20 mouse cellular contexts compared by ENCODE assay signal in the genomic region with DNA sequence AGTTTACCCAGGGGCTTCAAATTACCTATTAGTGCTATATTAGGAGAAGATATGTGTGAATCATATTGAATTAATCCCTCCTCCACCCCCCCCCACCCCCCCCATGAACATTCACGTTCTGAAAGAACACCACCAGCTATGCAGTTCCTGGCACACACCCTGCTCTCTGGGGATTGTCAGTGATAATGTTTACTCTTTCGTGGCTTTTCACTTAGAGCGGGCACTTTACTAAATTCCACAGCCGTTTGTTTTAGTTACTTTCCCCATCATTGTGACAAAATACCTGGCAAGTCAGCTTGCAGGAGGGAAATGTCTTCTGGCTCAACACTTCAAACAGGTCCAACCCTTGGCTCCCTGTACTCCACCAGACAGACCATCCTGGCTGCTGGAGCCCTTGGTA.
DNase-seq lines count a peak whose midpoint lies in the region; ATAC-seq and TF ChIP-seq lines count a peak whose summit lies in the region.
"Had no signal": no experiment of that assay in that cellular context is flagged by ENCODE, and none has a peak within 500 bp of the region (broad histone marks: within the 10 kb centered on the region; RNA-seq: fewer than 3 reads in every experiment).

No protein-coding gene starts in this region.

- H3K9ac ChIP-seq in lung, embryonic 14.5 days, result no peak overlapping the region
- H3K9ac ChIP-seq: embryonic facial prominence, embryonic 15.5 days; heart, embryonic 13.5 days; hindbrain, embryonic 15.5 days had no signal

- no peak overlapping the region for H3K27ac ChIP-seq in lung, embryonic 14.5 days (ENCODE audit: low read depth)
- H3K27ac ChIP-seq: embryonic facial prominence, embryonic 15.5 days; forebrain, embryonic 10.5 days; heart, embryonic 13.5 days; hindbrain, embryonic 15.5 days had no signal

- no peaks in the 10 kb centered on the region for H3K36me3 ChIP-seq in lung, embryonic 14.5 days (ENCODE audit: insufficient read depth)
- H3K36me3 ChIP-seq: embryonic facial prominence, embryonic 15.5 days; forebrain, embryonic 10.5 days; heart, embryonic 13.5 days; hindbrain, embryonic 15.5 days had no signal

- H3K4me2 ChIP-seq in lung, embryonic 14.5 days, result no peak overlapping the region
- H3K4me2 ChIP-seq: embryonic facial prominence, embryonic 15.5 days; heart, embryonic 13.5 days; hindbrain, embryonic 15.5 days had no signal

- H3K9me3 ChIP-seq in lung, embryonic 14.5 days (ENCODE audit: low read depth, low read length), result no peaks in the 10 kb centered on the region
- H3K9me3 ChIP-seq: embryonic facial prominence, embryonic 15.5 days; forebrain, embryonic 10.5 days; heart, embryonic 13.5 days; hindbrain, embryonic 15.5 days had no signal

- no peak overlapping the region for H3K4me3 ChIP-seq in lung, embryonic 14.5 days (ENCODE audit: low read depth, low read length)
- H3K4me3 ChIP-seq: embryonic facial prominence, embryonic 15.5 days; erythroblast, embryonic 14.5 days; forebrain, embryonic 10.5 days; heart, embryonic 13.5 days; hindbrain, embryonic 15.5 days had no signal

- peak; percentile 33 for DNase-seq in lung, embryonic 14.5 days
- no peak for DNase-seq in lung, postnatal 4 days
- DNase-seq in NIH3T3 (ENCODE audit: low read depth), result peak; percentile 21
- peak; percentile 9 for DNase-seq in lung, postnatal 25 days (ENCODE audit: low spot score)
- DNase-seq in layer of hippocampus, adult 11-12 months (ENCODE audit: low spot score), result no peak
- DNase-seq in left cerebral cortex, adult 11 months (ENCODE audit: low spot score), result no peak
- DNase-seq in urinary bladder, postnatal 25 days (ENCODE audit: low spot score), result no peak
- DNase-seq: adrenal gland, postnatal 10 days; cerebellum, adult 11 months; cerebellum, adult 9-11 months; cerebellum, postnatal 36 days; gastrocnemius, postnatal 36 days; heart, postnatal 36 days had no signal

- 3% methylated on average over 4 of the region's 4 CpGs for WGBS in lung, embryonic 14.5 days

- H3K27me3 ChIP-seq in lung, embryonic 14.5 days (ENCODE audit: insufficient read depth, low read length), result no peaks in the 10 kb centered on the region
- H3K27me3 ChIP-seq: CH12.LX; embryonic facial prominence, embryonic 15.5 days; heart, embryonic 13.5 days; hindbrain, embryonic 15.5 days had no signal

- TF ChIP-seq CTCF in lung, embryonic 14.5 days (IDR thresholded peaks at IDR 0.05; ENCODE audit: low read depth), result no peak

- ATAC-seq in lung, embryonic 14.5 days (ENCODE audit: insufficient read depth), result peak; percentile 44; the same call in 1 of the 2 replicates
- ATAC-seq: forebrain, embryonic 14.5 days had no signal

- H3K4me1 ChIP-seq in lung, embryonic 14.5 days (ENCODE audit: insufficient read depth), result no peaks in the 10 kb centered on the region
- H3K4me1 ChIP-seq: embryonic facial prominence, embryonic 15.5 days; hindbrain, embryonic 15.5 days had no signal

Comparison
In these comparisons a context has a peak if more than half of its experiments do, and no peak if none do; other contexts are left out.
1. DNase-seq: peak in lung, embryonic 14.5 days (single experiment), NIH3T3 (single experiment) and lung, postnatal 25 days (single experiment); none in lung, postnatal 4 days (0 of 2), layer of hippocampus, adult 11-12 months (single experiment), left cerebral cortex, adult 11 months (single experiment) and urinary bladder, postnatal 25 days (single experiment).